Mouse (Mus musculus) adipocyte (in vitro differentiated cells): ENCODE results near the gene Skiv2l.
A peak's percentile ranks its signal among the peaks of the same experiment; 100 is the strongest.
"Not testable (repeated sequence)": the region's sequence is repeated elsewhere in the genome, so short reads cannot be mapped to it uniquely, and the experiment has no call there.

ENCODE experiments used
- DNase-seq: peaks from one replicate; pipeline ENCODE4 v3.0.0-alpha.2; 2016; ENCODE audit warnings: low spot score

Gene Skiv2l

DNA sequence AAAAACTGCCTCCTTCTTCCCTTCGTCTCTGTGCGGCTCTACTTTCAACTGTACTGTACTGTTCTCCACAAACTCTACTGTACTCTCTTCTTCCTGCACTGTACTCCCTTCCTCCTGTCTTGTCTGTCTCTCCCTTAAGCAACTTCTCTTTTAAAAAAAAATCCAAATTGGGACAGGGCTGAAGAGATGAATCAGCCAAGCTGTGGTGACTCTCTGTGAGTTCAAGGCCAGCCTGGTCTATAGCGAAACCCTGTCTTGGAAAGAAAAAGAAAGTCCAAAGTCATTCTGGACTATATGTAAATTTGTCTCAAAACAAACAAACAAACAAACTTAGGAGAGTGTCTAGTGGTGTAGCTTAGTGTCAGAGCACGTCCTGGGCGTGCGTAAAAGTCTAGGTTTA, 24.3 kb upstream of the Skiv2l start:
- no peak for DNase-seq

DNA sequence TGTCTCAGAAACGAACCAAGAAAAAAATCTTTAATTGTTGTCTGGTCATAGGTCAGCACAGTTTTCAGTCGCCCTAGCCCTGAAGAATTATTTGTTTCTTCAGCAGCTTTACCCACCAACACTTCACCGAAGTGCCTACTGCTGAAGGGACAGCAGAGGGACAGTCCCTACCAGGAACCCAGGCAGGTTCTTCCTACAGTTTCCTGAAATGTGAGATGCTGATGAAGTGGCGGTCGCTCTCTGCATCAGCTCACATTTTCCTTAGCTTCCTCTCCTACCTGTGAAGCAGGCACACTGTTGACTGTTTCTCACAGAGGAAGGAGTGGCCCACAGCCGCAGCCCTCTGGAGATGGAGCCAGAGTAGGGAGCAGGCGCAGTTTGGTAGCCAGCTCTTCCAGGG, 16.0 kb upstream of the Skiv2l start:
- DNase-seq = no peak

DNA sequence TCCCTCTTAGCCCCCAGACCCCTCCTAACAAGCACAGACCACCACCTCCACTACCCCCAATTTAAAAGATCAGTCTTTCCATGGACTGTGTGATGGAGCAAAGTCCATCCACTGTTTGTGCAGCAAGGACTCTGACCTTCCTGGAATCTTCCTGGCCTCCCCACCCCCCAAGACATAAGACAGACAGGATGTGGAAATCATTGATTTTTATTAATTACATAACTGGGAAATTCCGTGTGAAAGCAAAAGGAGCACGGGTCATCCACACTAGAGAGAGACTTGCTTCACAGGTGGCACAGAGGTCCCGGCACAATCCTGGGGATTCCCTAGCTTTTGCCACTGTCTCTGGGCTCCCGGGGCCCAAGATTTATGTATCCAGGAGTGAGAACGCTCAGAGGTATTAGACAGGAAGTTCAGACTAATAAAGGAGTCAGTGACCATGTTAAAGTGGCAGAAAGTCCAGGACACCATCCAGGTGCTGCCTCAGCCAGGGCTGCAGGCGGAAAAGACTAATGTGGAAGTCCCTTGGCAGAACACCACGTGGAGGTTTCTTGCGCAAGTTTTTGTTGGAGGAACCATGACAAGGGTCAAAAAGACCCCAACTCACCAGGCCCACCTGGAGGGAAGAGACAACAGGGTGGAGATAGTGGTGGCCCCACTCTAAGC, 12.5 kb upstream of the Skiv2l start, which contains the start of gene Cfb:
Cfb (minus strand) TSS at position 103 of the 666 bp plus-strand sequence.
- DNase-seq = peak; percentile 50

DNA sequence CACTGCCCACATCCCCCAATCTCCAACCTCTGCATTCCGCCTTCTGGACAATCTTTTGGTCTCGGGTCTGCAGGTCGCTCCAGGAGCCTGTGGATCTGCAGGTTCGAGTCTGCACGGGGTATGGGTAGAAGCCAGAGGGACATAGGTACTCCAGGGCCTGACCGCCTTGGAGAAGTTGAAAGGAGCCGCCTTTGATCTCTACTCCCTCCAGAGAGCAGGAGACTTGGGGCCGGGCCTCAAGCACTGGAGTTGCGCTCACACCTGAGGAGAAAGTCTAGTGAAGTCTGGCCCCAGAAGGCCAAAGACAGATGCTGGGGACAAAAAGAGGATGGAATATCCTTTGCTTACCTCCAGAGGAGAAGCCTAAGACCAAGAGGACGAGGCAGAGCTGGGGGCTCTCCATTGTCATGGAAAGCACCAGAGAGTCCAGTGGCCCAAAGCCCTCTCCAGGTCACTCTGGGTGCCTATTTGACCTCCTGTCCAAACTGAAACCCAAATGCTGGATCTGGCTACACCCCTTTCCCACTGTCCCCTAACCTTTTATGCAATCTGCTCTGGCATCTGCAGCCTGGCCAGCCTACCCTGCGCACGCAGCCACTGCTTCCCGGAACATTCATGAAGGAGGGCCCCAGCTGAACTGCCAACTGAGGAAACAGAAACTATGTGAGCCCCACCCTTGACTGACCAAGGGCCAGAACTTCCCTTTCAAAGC, 11.8 kb upstream of the Skiv2l start:
- peak; percentile 36 for DNase-seq

DNA sequence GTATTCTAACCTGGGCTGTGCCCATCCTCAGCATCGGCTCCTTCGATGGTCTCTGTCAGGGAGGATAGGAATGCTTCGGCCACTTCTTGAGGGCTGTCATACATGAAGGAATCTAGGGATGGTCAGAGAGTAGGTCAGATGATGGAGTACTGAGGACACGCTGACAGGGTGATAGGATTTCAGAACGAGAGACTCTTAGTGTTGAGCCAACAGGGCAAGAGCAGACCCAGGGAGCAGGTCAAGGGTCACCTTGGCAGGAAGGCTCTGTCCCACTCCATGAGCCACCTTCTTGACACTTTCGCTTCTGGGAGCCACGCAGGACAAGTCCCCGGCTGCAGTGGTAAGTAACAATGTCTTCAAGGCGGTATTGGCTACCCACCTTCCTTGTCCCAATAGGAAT, 10.5 kb upstream of the Skiv2l start:
- no peak for DNase-seq

DNA sequence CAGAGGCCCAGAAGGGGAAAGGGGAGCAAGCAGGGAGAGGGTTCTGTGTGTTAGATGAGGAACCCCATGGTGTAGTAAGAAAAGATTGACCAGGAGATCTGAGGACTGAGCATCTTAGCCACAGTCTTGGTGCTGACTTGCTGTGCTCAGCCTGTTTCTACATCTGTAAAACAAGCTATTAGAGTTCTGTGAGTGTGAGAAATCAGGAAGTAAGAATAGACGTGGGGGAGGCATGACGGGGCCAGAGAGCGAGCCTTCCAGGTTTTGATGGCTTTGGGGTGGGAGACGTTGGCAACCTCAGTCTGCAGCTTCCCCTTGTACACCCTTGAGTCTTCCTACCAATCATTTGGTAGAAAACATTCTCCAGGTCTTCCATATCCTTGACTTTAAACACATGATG, 8.7 kb upstream of the Skiv2l start:
- DNase-seq = no peak

DNA sequence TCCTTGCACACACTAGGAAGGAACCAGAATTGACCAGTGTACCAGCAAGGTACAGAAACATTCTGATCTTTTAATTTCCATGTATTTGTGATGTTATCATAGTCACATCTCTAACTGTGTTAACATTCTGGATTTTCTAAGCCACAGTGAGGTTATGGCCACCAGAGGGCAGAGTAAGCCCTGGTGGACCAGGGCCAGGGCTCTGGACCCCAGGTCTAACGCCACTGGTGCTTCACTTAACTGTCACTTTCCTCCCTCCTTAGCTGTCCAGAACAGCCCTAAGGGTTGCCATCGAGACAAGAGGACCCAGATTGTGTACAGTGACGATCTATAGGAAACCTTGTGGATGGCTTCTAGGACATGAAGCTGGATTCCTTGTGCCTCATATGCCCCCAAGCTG, 5.8 kb upstream of the Skiv2l start:
- peak; percentile 50 for DNase-seq

DNA sequence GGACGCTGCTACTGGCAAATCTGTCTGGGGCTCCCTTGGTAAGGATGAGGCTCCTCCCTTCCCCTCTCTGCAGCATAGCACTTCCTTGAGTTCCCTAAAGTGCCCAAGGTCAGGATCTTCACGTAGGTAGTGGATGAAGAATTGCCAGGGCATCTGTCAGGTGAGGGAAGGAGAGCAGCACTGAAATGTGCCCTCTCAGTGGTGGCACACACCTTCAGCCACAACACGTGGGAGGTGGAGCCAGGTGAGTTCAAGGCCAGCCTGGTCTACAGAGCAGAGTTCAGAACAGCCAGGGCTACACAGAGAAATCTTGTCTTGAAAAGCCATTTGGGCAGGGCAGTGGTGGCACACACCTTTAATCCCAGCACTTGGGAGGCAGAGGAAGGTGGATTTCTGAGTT, 4.8 kb upstream of the Skiv2l start:
- DNase-seq = no peak

DNA sequence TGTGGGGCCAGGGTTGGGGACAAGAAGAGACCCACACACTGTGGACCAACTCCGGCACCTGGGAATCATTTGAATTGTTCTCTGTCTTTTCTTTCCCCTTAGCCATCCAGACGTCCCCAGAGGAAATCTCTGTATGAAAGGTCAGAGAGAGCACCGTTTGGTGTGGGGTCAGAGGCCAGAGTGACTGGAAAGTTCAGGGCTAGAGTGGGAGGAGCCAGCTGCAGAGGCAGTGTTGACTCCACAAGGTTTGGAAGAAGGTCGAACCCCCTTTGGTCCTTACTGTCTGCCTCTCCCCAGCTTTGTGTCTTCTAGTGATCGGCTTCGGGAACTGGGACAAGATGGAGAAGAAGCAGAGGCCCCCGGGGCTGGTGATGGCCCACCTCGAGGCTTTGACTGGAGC, 3.5 kb upstream of the Skiv2l start:
- DNase-seq = no peak

DNA sequence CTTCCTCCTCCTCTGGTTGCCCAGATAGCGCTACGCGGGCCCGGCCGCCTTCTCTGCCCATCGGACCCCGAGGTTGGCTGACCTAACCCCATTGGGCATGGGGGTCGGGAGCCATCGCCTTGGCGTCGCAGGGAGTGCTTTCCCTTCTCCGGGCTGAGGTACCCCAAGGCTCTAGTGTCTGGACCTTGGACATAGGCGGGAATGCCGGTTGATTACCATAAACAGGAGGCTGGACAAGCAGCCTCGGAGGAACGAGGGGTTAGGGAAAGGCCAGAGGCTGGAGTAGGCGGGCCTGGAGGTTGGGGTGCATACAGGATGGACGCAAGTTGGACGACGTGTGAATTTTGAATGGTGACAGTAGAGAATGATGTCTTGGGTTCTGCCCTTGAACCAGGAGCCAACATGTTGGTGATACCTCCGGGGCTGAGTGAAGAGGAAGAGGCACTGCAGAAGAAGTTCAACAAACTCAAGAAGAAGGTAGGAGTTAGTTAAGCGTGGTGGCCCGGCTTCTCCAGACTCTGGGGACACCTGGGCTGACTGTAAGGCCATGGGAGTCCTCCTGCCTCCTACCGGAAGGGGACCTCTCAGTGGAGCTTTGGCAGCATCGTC, 611 bp upstream of the Skiv2l start:
- DNase-seq = no peak

DNA sequence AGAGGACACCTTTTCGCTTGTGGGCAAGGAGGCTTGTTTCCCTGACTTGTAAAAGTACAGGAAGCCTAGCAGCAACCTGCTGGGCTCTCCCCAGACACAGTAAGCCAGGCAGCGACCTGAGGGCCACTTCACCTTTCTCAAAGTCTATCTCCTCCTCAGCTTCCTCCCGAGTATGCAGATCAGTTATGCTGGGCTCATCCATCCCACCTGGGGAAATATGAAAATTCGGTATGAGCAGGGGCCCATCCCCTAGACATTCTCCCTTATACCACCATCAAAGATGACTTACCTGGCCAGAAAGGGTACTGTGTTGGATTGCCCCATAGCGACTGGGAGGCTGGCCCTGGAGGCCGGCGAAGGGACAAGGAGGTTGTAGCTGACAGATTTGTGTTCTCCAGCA, 2.4 kb downstream of the Skiv2l start:
- DNase-seq = no peak

DNA sequence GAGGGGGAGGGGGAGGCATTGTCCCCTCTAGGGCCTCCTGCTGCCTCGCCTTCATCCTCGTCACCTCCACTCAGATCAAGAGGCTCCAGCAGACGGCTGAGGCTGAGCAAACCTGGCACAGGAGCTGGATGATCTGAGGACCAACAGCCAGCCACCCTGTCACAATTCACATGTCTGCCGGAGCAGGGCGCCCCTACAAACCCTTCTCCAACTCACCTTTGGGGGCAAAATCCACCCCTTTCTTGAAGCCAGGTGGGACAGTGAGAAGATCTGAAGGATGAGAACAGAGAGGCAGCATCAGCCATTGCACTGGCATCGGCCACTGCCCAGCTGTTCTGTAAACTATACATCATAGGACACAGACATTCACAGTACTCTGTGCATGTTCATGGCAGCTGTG, 2.8 kb downstream of the Skiv2l start:
- no peak for DNase-seq

DNA sequence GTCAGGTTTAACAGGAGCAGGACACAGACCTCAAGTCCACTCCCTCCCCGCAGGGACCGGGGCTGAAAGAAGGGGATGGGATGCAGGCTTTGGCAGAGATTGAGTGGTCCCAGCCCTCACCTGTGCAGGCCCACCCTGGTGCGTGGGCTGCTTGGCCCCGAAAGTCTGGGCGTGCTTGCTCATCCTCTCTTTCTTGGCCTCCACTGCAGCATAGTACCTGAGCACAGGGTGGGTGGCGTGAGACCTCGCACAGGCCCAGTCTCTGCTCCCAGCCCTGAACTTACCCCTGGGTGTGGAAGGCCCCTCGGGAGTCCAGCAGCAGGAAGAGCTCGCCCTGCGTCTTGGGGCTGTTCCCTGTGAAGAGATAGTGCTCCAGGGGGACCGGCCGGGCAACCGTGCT, 5.1 kb downstream of the Skiv2l start:
- DNase-seq = no peak

DNA sequence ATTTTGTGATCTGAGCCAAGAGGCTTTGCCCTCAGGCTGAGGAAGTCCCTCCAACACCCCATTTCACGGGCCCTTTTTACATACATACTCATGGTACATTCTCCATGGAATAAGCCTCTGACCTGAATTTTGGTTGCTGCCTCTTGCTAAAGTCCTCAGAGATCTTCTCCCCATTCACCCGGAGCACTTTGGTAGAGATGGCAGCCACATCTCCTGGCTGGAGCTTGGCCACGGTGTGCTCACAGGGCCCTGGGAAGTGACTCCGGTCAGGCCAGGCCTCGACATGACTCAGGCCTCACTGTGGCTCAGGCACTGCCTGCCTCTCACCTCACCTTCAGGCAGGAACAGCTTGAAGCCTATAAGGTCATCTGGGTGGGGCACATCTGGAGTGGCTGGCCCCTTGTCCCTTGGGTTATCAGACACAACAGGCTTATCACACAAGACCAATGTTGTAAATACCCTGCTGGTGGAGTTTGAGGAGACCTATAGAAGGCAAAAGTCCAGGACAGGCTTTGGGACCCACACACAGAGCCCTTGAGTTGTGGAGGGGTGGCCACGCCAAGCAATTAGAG, 9.2 kb downstream of the Skiv2l start:
- peak; percentile 71 for DNase-seq

DNA sequence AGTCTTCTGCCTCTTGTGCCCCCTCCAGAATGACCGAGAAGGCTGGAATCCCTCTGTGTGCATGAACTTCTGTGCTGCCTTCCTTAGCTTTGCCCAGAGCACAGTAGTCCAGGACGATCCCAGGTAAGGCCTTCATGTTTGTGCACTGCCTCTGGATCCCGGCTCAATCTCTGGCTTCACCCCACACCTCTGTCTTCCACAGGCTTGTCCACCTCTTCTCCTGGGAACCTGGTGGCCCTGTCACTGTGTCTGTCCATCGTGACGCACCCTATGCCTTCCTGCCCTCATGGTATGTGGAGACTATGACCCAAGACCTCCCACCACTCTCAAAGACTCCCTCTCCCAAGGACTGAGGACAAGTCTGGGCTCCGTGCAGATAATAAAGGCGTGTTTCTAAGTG, 11.2 kb downstream of the Skiv2l start:
- no peak for DNase-seq

DNA sequence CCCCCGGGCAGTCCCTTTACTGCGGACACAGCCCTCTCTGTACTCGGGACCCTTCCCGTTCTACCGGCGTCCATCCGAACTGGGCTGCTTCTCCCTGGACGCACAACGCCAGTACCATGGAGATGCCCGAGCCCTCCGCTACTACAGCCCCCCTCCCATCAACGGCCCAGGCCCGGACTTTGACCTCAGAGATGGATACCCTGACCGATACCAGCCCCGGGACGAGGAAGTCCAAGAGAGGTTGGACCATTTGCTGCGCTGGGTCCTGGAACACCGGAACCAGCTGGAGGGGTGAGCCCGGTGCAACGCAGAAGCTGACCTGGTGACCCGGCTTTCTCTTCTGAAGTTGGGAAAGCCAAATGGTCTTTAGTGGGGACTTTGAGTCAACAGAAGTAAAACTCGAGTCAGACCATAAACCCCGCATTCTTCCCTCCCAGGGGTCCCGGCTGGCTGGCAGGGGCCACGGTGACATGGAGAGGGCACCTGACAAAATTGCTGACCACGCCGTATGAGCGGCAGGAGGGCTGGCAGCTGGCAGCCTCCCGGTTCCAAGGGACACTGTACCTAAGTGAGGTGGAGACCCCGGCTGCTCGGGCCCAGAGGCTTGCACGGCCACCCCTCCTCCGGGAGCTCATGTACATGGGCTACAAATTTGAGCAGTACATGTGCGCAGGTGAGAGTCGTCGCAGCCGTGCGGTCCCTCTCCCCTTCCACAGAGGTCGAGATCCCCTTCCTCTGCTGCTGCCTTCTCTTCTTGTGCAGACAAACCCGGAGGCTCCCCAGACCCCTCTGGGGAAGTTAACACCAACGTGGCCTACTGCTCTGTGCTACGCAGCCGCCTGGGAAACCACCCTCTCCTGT, 12.3 kb downstream of the Skiv2l start:
- DNase-seq = no peak

DNA sequence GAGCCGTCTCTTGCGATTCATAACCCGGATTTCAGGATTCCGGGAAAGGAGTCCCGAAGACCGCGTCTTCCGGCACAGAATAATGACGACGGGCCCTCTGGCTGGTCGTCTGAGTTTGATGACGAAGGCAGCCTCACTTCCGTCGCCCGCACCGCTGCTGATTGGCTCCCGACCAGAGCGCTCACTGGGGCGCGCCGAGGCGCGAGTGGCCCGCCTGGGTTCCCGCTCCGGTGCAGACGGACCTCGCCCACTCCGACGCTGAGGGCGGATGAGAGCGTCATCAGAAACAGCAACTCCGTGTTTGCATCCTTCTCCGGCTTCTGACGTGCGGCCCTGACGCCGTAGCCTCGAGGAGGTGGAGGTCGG, 13.2 kb downstream of the Skiv2l start, which contains the start of the genes Stk19 and Dxo:
Stk19 (minus strand) TSS at position 90 of the 366 bp plus-strand sequence.
Dxo (plus strand) TSS at position 164 of the 366 bp plus-strand sequence.
- DNase-seq = peak; percentile 97

DNA sequence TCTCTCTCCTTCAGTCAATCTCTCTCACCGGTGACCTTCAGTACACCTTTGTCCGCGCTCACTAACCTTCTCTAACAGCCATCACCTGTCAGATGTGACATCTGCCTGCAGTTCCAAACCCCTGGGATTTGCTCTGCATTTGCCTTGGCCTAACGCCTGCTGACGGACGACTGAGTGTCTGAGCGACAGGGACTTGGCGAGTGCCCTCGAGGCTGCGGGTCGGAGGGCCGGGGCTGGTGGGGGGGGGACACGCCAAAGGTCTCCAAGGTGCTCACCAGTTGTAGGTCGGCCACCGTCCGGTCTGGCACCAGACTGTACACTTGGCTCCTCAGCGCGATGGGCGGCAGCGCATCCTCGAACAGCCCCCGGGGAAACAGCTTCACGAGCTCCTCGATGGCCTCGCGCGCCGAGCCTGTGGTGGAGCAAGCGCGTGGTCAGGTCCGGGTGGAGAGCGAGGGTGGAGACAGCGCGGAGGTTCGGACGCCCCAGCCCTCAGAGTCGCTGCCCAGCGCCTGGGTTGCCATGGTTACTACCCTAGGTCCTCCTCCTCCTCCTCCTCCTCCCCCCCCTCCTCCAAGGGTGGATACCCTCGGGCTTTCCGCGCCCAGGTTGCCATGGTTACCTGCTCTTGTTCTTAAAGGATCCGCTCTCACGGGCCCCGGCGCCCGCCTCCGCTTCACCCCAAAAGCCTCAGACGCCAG, 13.7 kb downstream of the Skiv2l start:
- peak; percentile 33 for DNase-seq

DNA sequence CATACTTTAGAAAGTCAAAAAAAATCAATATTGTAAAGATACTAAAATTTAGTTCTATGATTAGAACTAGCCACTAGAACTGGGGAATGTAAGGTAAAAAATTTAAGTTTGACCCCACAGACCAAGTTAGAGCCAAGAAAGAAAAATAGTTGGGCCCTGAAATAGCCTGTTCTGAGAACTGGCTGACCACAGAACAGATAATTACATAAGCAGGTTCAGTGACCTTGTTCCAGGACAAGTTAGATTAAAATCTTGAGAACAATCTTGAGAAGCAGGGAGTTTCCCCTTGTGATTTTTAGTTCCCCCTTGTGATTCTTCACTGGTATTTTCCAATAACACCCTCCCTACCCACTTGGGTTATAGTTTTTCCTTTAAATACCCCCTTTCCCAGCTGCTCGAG, 19.2 kb downstream of the Skiv2l start:
- DNase-seq = not testable (repeated sequence)

DNA sequence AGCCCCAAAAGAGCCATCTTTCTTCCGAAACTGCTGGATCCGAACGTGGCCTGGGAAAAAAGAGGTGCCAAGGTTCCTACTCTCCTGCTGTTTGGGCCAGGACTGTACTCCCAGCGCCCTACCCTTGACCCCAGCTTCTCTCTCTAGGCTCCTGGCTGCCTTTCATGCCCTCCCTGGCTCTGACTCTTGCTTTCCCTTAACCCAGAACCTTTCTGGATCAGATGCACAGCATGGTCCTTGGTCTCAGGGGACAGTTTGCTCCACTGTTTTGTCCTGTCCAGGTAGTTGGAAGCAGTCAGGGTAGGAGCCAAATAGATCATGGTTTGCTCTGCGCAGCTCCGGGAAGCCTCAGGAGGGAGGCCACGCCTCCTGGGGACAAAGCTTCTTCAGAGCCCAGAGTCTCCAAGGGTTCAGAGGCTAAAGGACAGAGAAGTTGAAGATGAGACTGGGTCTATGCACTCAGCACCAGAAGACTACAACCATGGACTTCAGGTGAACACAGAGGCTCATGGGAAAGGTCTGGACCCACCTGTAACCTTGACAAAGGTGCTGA, 35.1 kb downstream of the Skiv2l start:
- DNase-seq = no peak

DNA sequence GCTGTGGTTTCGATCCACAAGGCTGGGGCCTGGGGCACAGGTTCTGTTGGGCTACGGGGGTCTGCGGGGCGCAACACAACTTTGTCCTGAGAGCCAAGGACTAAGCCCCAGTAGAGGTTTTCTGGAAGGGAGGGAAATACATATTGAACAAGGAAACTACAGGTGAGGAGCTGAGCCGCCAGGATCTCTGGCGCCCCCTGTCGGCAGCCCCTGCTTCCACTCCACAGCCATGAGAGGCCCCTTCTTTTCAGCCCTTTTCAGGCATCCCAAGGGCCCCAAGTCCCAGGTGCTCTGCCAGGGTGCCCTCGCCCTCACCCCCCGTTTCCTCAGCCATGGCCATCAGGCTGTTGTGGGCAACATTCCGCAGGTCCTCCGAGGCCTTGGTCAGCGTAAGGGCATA, 36.3 kb downstream of the Skiv2l start:
- peak; percentile 39 for DNase-seq
